Mouse (Mus musculus) liver, adult (tissue): Measurements from ENCODE around the gene Hist1h2bq.

Source experiments
- GATA4 ChIP-seq: IDR thresholded peaks from 2 replicates; pipeline ENCODE4 v1.6.1; 2014; ENCODE audit warnings: mild to moderate bottlenecking, low read length; ENCODE audit not compliant: insufficient replicate concordance

The Hist1h2bq gene

DNA sequence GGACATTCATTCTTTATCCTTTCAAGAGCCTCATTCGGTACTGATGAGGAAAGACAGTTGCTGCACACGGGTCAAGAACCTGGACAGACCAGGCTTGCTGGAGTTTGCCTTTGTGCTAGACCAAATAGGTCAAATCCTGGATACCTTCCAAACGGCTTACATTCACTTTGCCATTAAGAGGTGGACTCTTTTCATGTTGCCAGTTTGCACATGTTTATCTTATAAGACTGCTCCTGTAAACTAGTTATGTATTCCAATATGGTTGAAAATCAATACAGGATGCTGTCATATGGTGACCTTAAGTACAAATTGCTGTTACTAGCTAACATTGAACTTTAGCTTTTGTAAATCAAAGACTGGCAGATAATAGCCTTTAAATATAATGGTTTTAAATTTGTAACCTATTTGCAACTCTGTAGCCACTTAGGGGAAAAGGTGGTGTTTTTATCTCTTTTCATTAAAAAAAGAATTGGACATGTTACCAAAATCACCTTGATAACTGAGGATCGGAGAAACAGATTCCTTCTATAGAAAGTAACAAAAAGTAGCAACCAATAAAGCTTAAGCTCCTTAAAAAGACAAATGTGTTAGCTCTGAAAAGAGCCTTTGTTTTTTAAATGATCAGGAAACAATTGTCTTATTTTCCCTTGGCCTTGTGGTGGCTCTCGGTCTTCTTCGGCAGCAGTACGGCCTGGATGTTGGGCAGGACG lies 23.7 kb downstream of the Hist1h2bq start:
- TF ChIP-seq GATA4 = no peak

DNA sequence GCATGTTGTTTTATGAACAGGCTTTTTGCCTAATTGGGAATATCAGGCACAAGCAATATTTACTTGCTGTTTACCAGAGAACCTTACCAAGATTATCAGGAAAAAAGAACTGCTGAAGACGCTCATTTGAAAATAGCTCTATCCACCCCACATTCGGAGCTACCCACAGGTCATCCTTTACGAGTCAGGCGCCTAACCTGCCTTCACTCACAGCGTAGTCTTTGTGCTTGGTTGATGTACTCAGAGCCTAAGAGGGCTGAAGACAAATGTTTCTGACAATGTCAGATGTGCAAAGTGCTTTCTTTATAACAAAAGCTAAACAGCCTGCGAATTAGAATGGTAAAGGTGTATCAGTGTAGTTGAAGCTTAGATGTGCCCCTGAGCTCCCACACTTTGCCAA lies 25.7 kb downstream of the Hist1h2bq start:
- no peak for TF ChIP-seq GATA4

DNA sequence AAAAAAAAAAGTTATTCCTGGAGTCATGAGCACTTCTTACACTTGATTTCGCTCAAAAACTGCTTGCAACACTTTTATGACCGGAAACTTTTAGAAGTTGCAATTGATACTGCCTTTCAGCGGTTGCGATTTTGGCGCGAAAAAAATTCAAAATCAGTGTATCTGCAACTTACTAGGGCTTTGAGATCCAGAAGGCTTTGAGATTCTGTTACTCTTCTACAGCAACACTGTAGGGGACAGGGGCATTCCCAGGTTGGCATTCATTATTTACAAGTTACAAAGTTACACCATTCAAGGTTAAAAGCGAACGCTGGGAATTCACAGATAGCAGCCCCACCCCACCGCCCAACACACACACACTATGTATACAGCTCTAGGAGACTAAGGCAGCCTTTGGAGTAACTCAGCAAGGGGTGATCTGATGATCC lies 26.2 kb downstream of the Hist1h2bq start:
- no peak for TF ChIP-seq GATA4

DNA sequence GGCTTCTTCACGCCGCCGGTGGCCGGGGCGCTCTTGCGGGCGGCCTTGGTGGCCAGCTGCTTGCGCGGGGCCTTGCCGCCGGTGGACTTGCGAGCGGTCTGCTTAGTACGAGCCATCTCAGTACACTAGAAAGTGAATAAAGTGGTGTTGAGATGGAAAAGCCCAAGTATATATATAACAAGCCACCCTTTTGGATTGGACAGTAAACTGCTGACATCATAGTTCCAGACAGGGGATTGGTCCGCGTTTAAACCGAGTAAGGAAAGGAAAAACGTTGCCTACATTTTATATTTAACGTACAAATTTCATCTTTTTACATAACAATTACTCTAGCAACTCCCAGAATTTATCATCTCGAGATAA lies 26.8 kb downstream of the Hist1h2bq start, which contains the start of gene Hist1h3i:
TSS of gene Hist1h3i (minus strand) at position 116 of the 363 bp plus-strand sequence.
- no peak for TF ChIP-seq GATA4

- no peak for TF ChIP-seq GATA4
Observed at GRCm38 (mm10) chr13:21781639-21782038, 28.4 kb downstream of the Hist1h2bq start.

DNA sequence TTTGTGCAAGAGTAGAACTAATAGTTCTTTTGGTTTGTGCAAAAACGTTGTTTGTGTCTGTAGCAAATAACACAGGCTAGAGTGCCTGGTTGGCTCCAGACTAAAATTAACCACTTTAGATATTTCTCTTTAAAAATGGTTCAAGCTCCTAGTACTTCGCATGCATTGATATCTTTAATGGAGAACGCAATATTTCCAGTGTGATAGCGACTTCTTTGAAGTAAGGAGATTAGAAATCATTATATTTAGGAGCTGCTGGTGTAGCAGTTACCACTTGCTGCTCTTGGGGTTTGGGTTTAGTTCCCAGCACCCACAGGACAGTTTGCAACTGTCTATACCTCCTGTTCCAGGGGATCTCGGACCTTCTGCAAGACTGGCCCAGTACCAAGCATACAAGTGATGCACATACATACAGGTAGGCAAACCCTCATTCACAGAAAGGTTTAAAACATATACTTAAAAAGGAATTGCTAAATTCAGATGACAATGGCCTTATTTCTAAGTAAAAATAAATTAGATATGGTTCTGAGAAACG lies 28.9 kb downstream of the Hist1h2bq start:
- TF ChIP-seq GATA4 = no peak

DNA sequence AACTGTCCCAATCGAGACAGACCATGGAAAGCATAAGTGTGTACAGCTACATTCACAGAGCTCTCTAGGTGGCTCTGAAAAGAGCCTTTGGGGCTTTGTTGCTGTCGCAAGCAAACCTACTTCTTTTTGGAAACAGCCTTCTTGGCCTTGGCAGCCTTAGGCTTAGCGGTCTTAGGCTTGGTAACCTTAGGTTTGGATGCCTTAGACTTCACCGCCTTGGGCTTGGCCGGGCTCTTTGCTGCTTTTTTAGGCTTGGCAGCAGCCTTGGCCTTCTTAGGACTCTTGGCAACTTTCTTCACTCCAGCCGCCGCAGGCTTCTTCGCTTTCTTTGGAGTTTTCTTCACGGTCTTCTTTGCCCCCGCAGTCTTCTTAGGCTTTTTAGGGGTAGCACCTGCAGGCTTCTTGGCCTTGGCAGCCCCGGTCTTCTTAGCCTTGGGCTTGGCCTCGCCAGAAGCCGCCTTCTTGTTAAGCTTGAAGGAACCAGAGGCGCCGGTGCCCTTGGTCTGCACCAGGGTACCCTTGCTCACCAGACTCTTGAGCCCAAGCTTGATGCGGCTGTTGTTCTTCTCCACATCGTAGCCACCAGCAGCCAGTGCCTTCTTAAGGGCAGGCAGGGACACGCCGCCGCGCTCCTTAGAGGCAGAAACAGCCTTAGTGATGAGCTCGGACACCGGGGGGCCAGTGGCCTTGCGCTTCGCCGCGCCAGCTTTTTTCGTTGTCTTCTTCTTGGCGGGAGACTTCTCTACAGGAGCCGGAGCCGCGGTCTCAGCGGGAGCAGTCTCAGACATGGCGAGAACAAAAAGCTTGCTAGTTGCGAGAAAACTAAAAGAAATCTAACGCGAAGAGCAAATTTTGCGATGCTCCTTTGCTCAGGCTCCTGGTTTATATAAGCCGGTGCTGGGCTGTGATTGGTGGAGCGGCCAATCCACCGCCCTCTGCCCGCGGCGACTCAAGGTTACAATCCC lies 29.9 kb downstream of the Hist1h2bq start, which contains the start of gene Hist1h1b:
TSS of gene Hist1h1b (minus strand) at position 859 of the 965 bp plus-strand sequence.
- TF ChIP-seq GATA4 = no peak

- TF ChIP-seq GATA4 = no peak
Observed at GRCm38 (mm10) chr13:21778814-21779766, 30.9 kb downstream of the Hist1h2bq start.
